Mouse (Mus musculus) MEL (cell line): ENCODE results near the gene Cdh22. TPM values are rescaled to one million over a fixed set of nuclear protein-coding genes. Genes with fewer than 3 reads are reported as not detected.

ENCODE experiments used
- DNase-seq: peaks from one replicate; pipeline ENCODE4 v3.0.0; 2011; ENCODE audit warnings: low read depth, low spot score
- H3K27ac ChIP-seq: 2 replicates; pipeline ENCODE4 v1.5.1; 2012; ENCODE audit warnings: low read depth, mild to moderate bottlenecking, control low read depth, low read length, moderate library complexity; ENCODE audit not compliant: control insufficient read depth
- H3K27me3 ChIP-seq, 2 experiments: fragments of 150-350 bp in 1 of 2; sonication (generic) in 1 of 2; 2 replicates each; pipeline ENCODE4 v1.6.1; 2012; ENCODE audit warnings: low read length in 2 of 2, mild to moderate bottlenecking in 2 of 2, improper control_type of control experiment in 1 of 2, moderate library complexity in 1 of 2; ENCODE audit not compliant: insufficient read depth in 2 of 2, control insufficient read depth in 1 of 2
- H3K36me3 ChIP-seq, 2 experiments: 2 replicates each; pipeline ENCODE4 v1.6.1; 2012 to 2014; ENCODE audit warnings: low read length in 2 of 2, improper control_type of control experiment in 1 of 2, inconsistent platforms in 1 of 2, mild to moderate bottlenecking in 1 of 2; ENCODE audit not compliant: insufficient read depth in 2 of 2, control insufficient read depth in 1 of 2
- H3K4me1 ChIP-seq, 2 experiments: fragments of 150-350 bp in 1 of 2; sonication (generic) in 1 of 2; 2 replicates each; pipeline ENCODE4 v1.6.1; 2012; ENCODE audit warnings: low read length in 2 of 2, improper control_type of control experiment in 1 of 2, mild to moderate bottlenecking in 1 of 2; ENCODE audit not compliant: insufficient read depth in 2 of 2, control insufficient read depth in 1 of 2
- H3K4me3 ChIP-seq, 2 experiments: fragments of 150-350 bp in 1 of 2; sonication (generic) in 1 of 2; 2 replicates each; pipeline ENCODE4 v1.5.1; 2012; ENCODE audit warnings: low read depth in 2 of 2, low read length in 2 of 2, mild to moderate bottlenecking in 2 of 2, moderate library complexity in 2 of 2, control low read depth in 1 of 2, improper control_type of control experiment in 1 of 2; ENCODE audit not compliant: control insufficient read depth in 1 of 2, insufficient read depth in 1 of 2
- H3K79me2 ChIP-seq: 2 replicates; pipeline ENCODE4 v1.6.1; 2012; ENCODE audit warnings: mild to moderate bottlenecking, low read length, moderate library complexity; ENCODE audit not compliant: control insufficient read depth, poor library complexity, insufficient read depth
- H3K9ac ChIP-seq: 2 replicates; pipeline ENCODE4 v1.6.1; 2012; ENCODE audit warnings: low read depth, mild to moderate bottlenecking, control low read depth, low read length, moderate library complexity; ENCODE audit not compliant: control insufficient read depth, poor library complexity, severe bottlenecking
- H3K9me3 ChIP-seq: fragments of 150-350 bp; sonication (generic); replicated peaks from 2 replicates; pipeline ENCODE4 v1.6.1; 2012; ENCODE audit warnings: mild to moderate bottlenecking, low read length, improper control_type of control experiment, moderate library complexity; ENCODE audit not compliant: insufficient read depth
- BHLHE40 ChIP-seq: IDR thresholded peaks from 2 replicates; pipeline ENCODE4 v1.6.1; 2012; ENCODE audit warnings: low read depth, mild to moderate bottlenecking, inconsistent platforms, low read length, improper control_type of control experiment, borderline replicate concordance
- CTCF ChIP-seq, 3 experiments: IDR thresholded peaks in 2 of 3; conservative IDR thresholded peaks in 1 of 3; 2 replicates each; pipeline ENCODE4 v1.5.1; 2011 to 2012; ENCODE audit warnings: low read length in 3 of 3, low read depth in 2 of 3, mild to moderate bottlenecking in 2 of 3, improper control_type of control experiment in 1 of 3, inconsistent platforms in 1 of 3, mixed read lengths in 1 of 3, moderate library complexity in 1 of 3; ENCODE audit not compliant: control insufficient read depth in 1 of 3, insufficient read depth in 1 of 3, poor library complexity in 1 of 3, severe bottlenecking in 1 of 3
- ELF1 ChIP-seq: IDR thresholded peaks from 2 replicates; pipeline ENCODE4 v1.6.1; 2014; ENCODE audit warnings: low read depth, mild to moderate bottlenecking, inconsistent platforms, low read length, improper control_type of control experiment, moderate library complexity
- EP300 ChIP-seq, 2 experiments: IDR thresholded peaks; 2 replicates each; pipeline ENCODE4 v1.6.1; 2011; ENCODE audit warnings: improper control_type of control experiment in 2 of 2, low read length in 2 of 2, low read depth in 1 of 2, mild to moderate bottlenecking in 1 of 2
- JUND ChIP-seq: IDR thresholded peaks from 2 replicates; pipeline ENCODE4 v1.6.1; 2011; ENCODE audit warnings: low read depth, mild to moderate bottlenecking, improper control_type of control experiment, low read length
- KAT2A ChIP-seq: conservative IDR thresholded peaks from 2 replicates; pipeline ENCODE4 v1.6.1; 2012; ENCODE audit warnings: low read depth, low read length, improper control_type of control experiment, inconsistent platforms
- MAZ ChIP-seq: IDR thresholded peaks from 2 replicates; pipeline ENCODE4 v1.6.1; 2012; ENCODE audit warnings: low read depth, mild to moderate bottlenecking, inconsistent platforms, low read length, improper control_type of control experiment
- MEF2A ChIP-seq: IDR thresholded peaks from 2 replicates; pipeline ENCODE4 v1.6.1; 2014; ENCODE audit warnings: low read depth, mild to moderate bottlenecking, inconsistent platforms, low read length, improper control_type of control experiment; ENCODE audit not compliant: poor library complexity, insufficient replicate concordance, severe bottlenecking; ENCODE audit errors: extremely low read depth
- MXI1 ChIP-seq: IDR thresholded peaks from 2 replicates; pipeline ENCODE4 v1.6.1; 2011; ENCODE audit warnings: mild to moderate bottlenecking, low read depth, low read length, improper control_type of control experiment
- NELFE ChIP-seq: IDR thresholded peaks from 2 replicates; pipeline ENCODE4 v1.6.1; 2011; ENCODE audit warnings: low read depth, low read length, improper control_type of control experiment
- POLR2AphosphoS5 ChIP-seq: IDR thresholded peaks from 2 replicates; pipeline ENCODE4 v1.6.1; 2012; ENCODE audit warnings: low read depth, borderline replicate concordance, mild to moderate bottlenecking, inconsistent platforms, low read length, moderate library complexity, mixed read lengths
- RCOR1 ChIP-seq: IDR thresholded peaks from 2 replicates; pipeline ENCODE4 v1.6.1; 2012; ENCODE audit warnings: low read depth, mild to moderate bottlenecking, inconsistent platforms, low read length, improper control_type of control experiment
- SMC3 ChIP-seq: IDR thresholded peaks from 2 replicates; pipeline ENCODE4 v1.6.1; 2011; ENCODE audit warnings: low read depth, low read length, improper control_type of control experiment
- UBTF ChIP-seq: IDR thresholded peaks from 2 replicates; pipeline ENCODE4 v1.6.1; 2012; ENCODE audit warnings: low read depth, mild to moderate bottlenecking, inconsistent platforms, low read length, improper control_type of control experiment, moderate library complexity, borderline replicate concordance; ENCODE audit not compliant: insufficient read depth
- ZMIZ1 ChIP-seq: IDR thresholded peaks from 2 replicates; pipeline ENCODE4 v1.6.1; 2012; ENCODE audit warnings: low read depth, mild to moderate bottlenecking, inconsistent platforms, low read length, improper control_type of control experiment, moderate library complexity
- polyA plus RNA-seq, 2 experiments: library from polyadenylated mRNA; stranded (reverse) in 1 of 2; unstranded in 1 of 2; fragments of >175 nt in 1 of 2; fragments of >200 nt in 1 of 2; gene quantifications; 2 replicates each; pipeline versions ENCODE4 v1.2.1 to v1.2.4; 2012; ENCODE audit warnings: low replicate concordance in 2 of 2, low read depth in 1 of 2; ENCODE audit not compliant: insufficient read length in 2 of 2, insufficient read depth in 1 of 2, missing spikeins in 1 of 2
- total RNA-seq: library from RNA; depleted of rRNA; stranded (reverse); fragments of 300-350 nt; gene quantifications from 2 replicates; pipeline ENCODE4 v1.2.3, GENCODE M21; 2012; rRNA removed

Cdh22 gene
- total RNA-seq (not detected in 2 replicates), polyA plus RNA-seq (not detected)

DNA sequence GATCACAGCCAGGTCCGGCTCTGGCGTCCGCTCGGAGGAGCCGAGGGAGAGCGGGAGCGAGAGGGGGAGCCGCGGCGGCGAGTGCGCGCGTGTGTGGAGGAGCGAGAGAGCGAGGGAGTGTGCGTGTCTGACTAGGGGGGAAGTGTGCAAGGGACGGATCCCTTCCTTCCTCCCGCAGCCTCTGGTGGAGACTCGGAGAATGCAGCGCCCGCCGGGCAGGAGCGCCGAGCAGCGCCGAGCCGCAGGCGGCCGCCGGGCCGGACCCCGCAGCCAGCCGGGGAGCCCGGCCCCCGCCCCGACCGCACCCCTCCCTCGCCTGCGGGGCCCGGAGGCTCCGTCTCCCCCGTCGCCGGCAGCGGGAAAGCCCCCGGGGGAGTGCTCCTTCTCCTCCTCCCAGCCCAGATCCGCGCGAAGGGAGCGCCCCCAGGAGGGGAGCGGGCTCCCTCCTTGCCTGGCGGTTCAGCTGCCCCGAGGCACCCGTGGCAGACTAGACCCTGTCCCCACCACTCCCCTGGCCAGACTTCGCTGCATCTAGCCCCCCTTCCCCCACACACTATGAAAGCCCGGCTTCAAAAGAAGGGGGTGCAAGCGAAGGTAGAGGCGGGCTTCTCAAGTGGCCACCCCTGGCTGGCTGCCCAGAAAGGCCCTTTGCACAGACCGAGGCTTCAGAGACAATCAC lies at the start of gene Cdh22:
Gene Cdh22, minus strand, starts transcription at position 241 of the 679 bp plus-strand sequence.
- Histone ChIP-seq H3K27me3 (no peaks in the 10 kb centered on the region), H3K4me3 (no peak within 1 kb of the TSS), H3K79me2 (no peaks in the 10 kb centered on the region), H3K27ac (no peak within 1 kb of the TSS), H3K9ac (no peak within 1 kb of the TSS), H3K9me3 (no peaks in the 10 kb centered on the region), H3K36me3 (no peaks in the 10 kb centered on the region), H3K4me1 (no peaks in the 10 kb centered on the region)
- DNase-seq = no peak
- TF ChIP-seq ZMIZ1 (no peak), MXI1 (no peak), BHLHE40 (no peak), KAT2A (no peak), CTCF (IDR thresholded peaks at IDR 0.05 in 2 of 3, conservative IDR thresholded peaks at IDR 0.05 in 1 of 3; ENCODE audit: control insufficient read depth in 1 of 3, insufficient read depth in 1 of 3, low read depth in 2 of 3, low read length in 3 of 3, poor library complexity in 1 of 3, severe bottlenecking in 1 of 3) (no peak), SMC3 (no peak), MEF2A (no peak), NELFE (no peak), ELF1 (no peak), EP300 (IDR thresholded peaks at IDR 0.05; ENCODE audit: low read depth in 1 of 2, low read length in 2 of 2) (no peak), JUND (no peak)

DNA sequence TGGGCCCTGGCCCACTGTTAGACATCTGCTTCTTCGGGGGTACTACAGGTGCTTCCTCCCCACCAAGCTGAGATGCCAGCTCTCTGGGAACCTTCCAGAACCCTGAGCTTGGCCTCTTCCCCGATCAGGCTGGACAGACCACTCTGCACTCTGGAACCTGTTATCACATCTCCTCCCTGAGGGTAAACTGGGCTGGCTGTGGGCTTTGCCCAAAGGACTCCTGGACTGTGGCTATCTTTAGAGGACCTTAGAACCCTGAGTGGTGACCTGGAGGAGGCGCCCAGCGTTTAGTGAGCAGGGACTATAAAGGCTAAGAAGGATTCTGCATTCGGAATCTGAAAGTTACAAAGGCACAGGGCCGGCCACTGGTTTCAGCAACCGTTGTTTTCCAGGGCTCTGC lies 49.7 kb upstream of the Cdh22 start:
- TF ChIP-seq POLR2AphosphoS5 = no peak
- TF ChIP-seq JUND = no peak
- TF ChIP-seq MAZ = no peak
- no peak for TF ChIP-seq ELF1
- no peak for TF ChIP-seq UBTF
- no peak for TF ChIP-seq RCOR1
- Histone ChIP-seq H3K36me3 (peaks cover 0 to 2% of the 10 kb centered on the region in 2 experiments; a peak in 2 of 4 replicates), H3K9ac (no peak overlapping the region), H3K4me3 (no peak overlapping the region), H3K27ac (no peak overlapping the region), H3K4me1 (peaks cover 3 to 22% of the 10 kb centered on the region in 2 experiments), H3K9me3 (no peaks in the 10 kb centered on the region), H3K27me3 (no peaks in the 10 kb centered on the region), H3K79me2 (peaks cover 7% of the 10 kb centered on the region; the same call in 1 of the 2 replicates)
- no peak for DNase-seq
